In the genomic region with DNA sequence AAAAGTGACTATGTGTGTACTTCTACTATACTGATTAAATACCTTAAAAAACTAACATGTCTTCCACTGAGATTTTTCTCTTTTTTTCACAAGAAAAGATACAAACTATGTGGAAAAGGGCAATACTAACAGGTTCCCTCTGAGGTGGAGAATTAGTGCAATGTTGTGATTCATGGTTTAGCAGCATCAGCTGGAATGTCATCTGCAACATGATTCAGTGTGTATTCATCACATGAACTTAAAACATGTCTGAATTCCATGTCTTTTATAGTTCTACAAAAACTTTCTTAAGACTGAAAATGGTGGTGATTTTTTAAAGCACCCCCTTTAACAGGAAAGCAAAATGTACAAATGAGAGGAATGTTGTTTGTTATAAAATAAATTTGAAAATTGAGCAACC, we compare ENCODE assay signal across 18 mouse cellular contexts.
"Had no signal": no experiment of that assay in that cellular context is flagged by ENCODE, and none has a peak within 500 bp of the region (broad histone marks: within the 10 kb centered on the region; RNA-seq: fewer than 3 reads in every experiment).

No protein-coding gene starts in this region.

- H3K4me1 ChIP-seq: liver, embryonic 15.5 days; lung, embryonic 15.5 days; megakaryocyte, embryonic 14.5 days; neural tube, embryonic 12.5 days; stomach, embryonic 15.5 days had no signal

- DNase-seq: liver, postnatal 0 days; lung, adult 2 months; lung, postnatal 14 days; lung, postnatal 36 days; right cerebral cortex, postnatal 14 days; thymus, adult 2 months; thymus, postnatal 25 days; thymus, postnatal 4 days had no signal

- H3K4me3 ChIP-seq: liver, embryonic 15.5 days; lung, embryonic 15.5 days; megakaryocyte, embryonic 14.5 days; midbrain, embryonic 13.5 days; midbrain, embryonic 15.5 days; neural tube, embryonic 12.5 days; stomach, embryonic 15.5 days had no signal

- H3K36me3 ChIP-seq: liver, embryonic 15.5 days; lung, embryonic 15.5 days; midbrain, embryonic 13.5 days; midbrain, embryonic 15.5 days; neural tube, embryonic 12.5 days; stomach, embryonic 15.5 days had no signal

- H3K4me2 ChIP-seq: liver, embryonic 15.5 days; lung, embryonic 15.5 days; midbrain, embryonic 11.5 days; neural tube, embryonic 12.5 days; stomach, embryonic 15.5 days had no signal

- H3K27ac ChIP-seq: liver, embryonic 15.5 days; macrophage; neural tube, embryonic 12.5 days; stomach, embryonic 15.5 days; stomach, postnatal 0 days had no signal

- H3K9me3 ChIP-seq: liver, embryonic 15.5 days; lung, embryonic 15.5 days; megakaryocyte, embryonic 14.5 days; midbrain, embryonic 13.5 days; midbrain, embryonic 15.5 days; neural tube, embryonic 12.5 days; stomach, embryonic 15.5 days had no signal

- H3K27me3 ChIP-seq: liver, embryonic 15.5 days; lung, embryonic 15.5 days; megakaryocyte, embryonic 14.5 days; midbrain, embryonic 13.5 days; midbrain, embryonic 15.5 days; neural tube, embryonic 12.5 days; stomach, embryonic 15.5 days had no signal
